ENCODE assay signal across 8 mouse cellular contexts in the genomic region with DNA sequence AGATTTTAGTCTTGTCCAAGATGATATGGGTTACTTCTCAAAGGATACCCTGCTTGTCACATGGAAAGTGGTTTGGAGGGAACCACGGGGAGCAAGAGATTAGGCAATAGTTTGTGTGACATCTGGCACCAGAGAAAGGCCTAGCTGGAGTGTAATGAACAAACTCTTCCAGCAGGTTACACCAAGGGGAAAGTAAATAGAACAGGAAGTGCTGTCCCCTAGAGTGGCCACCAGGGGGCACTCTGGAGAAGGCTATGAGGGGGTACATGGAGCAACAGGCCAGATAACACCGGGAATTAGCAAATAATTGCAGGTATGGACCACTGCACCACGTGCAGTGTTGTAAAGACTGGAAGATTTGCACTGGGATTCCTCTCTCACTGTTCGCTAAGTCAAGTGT. TPM values are rescaled to one million over a fixed set of nuclear protein-coding genes. Genes with fewer than 3 reads are reported as not detected.
DNase-seq lines count a peak whose midpoint lies in the region; TF ChIP-seq lines count a peak whose summit lies in the region.

No protein-coding gene starts in this region.

- TF ChIP-seq CTCF in cortical plate, adult 2 months (IDR thresholded peaks at IDR 0.05; ENCODE audit: extremely low read depth, insufficient read depth, low read length): peak; percentile 48

- H3K4me3 ChIP-seq in heart, embryonic 10.5 days: no peak overlapping the region
- H3K4me3 ChIP-seq in cortical plate, adult 2 months (ENCODE audit: insufficient read depth, low read length): no peak overlapping the region

- H3K36me3 ChIP-seq in heart, embryonic 10.5 days: no peaks in the 10 kb centered on the region

- TF ChIP-seq POLR2A in cortical plate, adult 2 months (IDR thresholded peaks at IDR 0.05; ENCODE audit: extremely low read depth, insufficient read depth, low read length): no peak

- no peaks in the 10 kb centered on the region for H3K9me3 ChIP-seq in heart, embryonic 10.5 days

- H3K4me1 ChIP-seq in heart, embryonic 10.5 days: no peaks in the 10 kb centered on the region
- no peaks in the 10 kb centered on the region for H3K4me1 ChIP-seq in cortical plate, adult 2 months (ENCODE audit: control insufficient read depth, insufficient read depth, low read length)

- 0 out of 2 replicates have a peak, but pooled peaks cover 5% of the 10 kb centered on the region for H3K27me3 ChIP-seq in heart, embryonic 10.5 days (ENCODE audit: insufficient read depth, poor library complexity, severe bottlenecking)

- WGBS in heart, embryonic 10.5 days: 54% methylated on average over 4 of the region's 4 CpGs

- DNase-seq in heart, adult 11 months: peak; percentile 94
- DNase-seq in heart, embryonic 10.5 days (ENCODE audit: low spot score): no peak
- DNase-seq in 416B (ENCODE audit: low read depth): peak; percentile 79
- DNase-seq in adrenal gland, adult 18-20 months (ENCODE audit: low spot score in 2 of 2): peak; percentile 48 to 66
- DNase-seq in kidney, postnatal 14 days: peak; percentile 34
- peak; percentile 59 for DNase-seq in mesoderm, embryonic 11.5 days (ENCODE audit: low read depth, low spot score)
- no peak for DNase-seq in right cerebral cortex, adult 2 months (ENCODE audit: low spot score in 2 of 2)

- H3K27ac ChIP-seq in heart, embryonic 10.5 days: no peak overlapping the region
- no peak overlapping the region for H3K27ac ChIP-seq in cortical plate, adult 2 months (ENCODE audit: insufficient read depth, low read length)

RNA-seq across cellular contexts. Expression of a gene that starts 19.0 kb away (rescaled TPM):
- 0.60 and 3.3 TPM in 2 replicates for polyA plus RNA-seq in heart, embryonic 10.5 days (2016; fragmentation: Nextera tagmentation; extraction: Ambion mirVana)
- 10 to 100 TPM in 1 of 2 experiments, 1 to 10 TPM in 1; 8.4 to 16.1 TPM for total RNA-seq in adrenal gland, adult 18-20 months (2021)
- polyA plus RNA-seq in cortical plate, adult 2 months (2012; rRNA removed): 18.0 and 19.0 TPM in 2 replicates

RNA-seq across cellular contexts. Expression of a gene that starts 28.7 kb away (rescaled TPM):
- polyA plus RNA-seq in heart, embryonic 10.5 days (2016; fragmentation: Nextera tagmentation; extraction: Ambion mirVana): 87.3 and 104 TPM in 2 replicates
- 10 to 100 TPM; 52.4 to 55.9 TPM for total RNA-seq in adrenal gland, adult 18-20 months (2021)
- 24.3 and 25.9 TPM in 2 replicates for polyA plus RNA-seq in cortical plate, adult 2 months (2012; rRNA removed)

Comparison
In these comparisons a context has a peak if more than half of its experiments do, and no peak if none do; other contexts are left out.
1. DNase-seq: peak in heart, adult 11 months (single experiment), 416B (single experiment), adrenal gland, adult 18-20 months (2 of 2), kidney, postnatal 14 days (single experiment) and mesoderm, embryonic 11.5 days (single experiment); none in heart, embryonic 10.5 days (single experiment) and right cerebral cortex, adult 2 months (0 of 2).